Mouse (Mus musculus) liver (tissue): ENCODE measurements at regions not wholly inside any gene's neighbourhood (a gene's known extent, or its start where the extent isn't known, plus 50 kb on each side); places are given as distances from the start of the nearest gene placed in this dataset.

Experiments
- DNase-seq: peaks from one replicate; pipeline ENCODE4 v3.0.0-alpha.2; 2020; ENCODE audit warnings: mixed read lengths

- DNase-seq: no peak
Observed at GRCm38 (mm10) chr9:61489147-61489546, 117.0 kb downstream of the Tle3 start.

GRCm38 (mm10) chr9:61487824-61488223 lies 115.7 kb downstream of the Tle3 start:
- DNase-seq: no peak

DNA sequence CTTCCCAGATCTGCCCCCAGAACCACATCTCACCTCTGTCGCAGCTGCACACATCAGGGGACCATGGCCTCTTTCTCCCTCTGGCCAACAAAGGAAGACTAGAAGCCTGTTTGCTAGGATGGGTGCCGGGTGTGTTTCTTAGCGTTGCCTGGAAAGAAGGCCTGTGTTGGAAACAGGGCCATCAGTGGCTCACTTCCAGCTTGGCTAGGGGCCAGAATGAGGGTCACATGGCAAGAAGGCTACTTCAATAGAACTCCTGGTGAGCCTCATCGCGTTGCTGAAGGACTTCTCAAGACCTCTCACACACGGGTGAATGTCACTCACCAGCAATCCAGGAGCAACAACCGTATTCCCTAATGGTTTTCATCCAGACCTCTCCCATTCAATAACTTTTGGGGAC lies 115.0 kb downstream of the Tle3 start:
- no peak for DNase-seq

DNA sequence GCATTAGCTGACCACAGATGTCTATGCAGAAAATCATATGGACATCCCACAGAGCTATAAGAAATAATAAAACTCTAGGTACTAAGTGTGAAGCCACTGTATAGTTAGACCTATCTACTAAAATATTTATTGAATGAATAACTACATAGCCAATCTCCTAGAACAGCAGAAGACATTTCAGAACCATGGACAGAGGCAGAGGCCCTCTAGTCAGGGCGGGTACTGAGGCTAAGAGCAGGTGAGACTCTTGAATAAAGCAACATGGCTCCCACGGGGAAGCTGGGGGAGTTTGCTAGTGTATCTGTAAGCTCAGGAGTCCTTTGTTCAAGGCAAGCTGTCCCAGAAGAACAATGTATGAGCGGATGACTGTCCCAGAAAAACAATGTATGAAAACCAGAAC lies 112.2 kb downstream of the Tle3 start:
- peak; percentile 28 for DNase-seq

GRCm38 (mm10) chr9:61479626-61480025 lies 107.5 kb downstream of the Tle3 start:
- DNase-seq: no peak

GRCm38 (mm10) chr9:61478862-61479261 lies 106.7 kb downstream of the Tle3 start:
- no peak for DNase-seq

DNA sequence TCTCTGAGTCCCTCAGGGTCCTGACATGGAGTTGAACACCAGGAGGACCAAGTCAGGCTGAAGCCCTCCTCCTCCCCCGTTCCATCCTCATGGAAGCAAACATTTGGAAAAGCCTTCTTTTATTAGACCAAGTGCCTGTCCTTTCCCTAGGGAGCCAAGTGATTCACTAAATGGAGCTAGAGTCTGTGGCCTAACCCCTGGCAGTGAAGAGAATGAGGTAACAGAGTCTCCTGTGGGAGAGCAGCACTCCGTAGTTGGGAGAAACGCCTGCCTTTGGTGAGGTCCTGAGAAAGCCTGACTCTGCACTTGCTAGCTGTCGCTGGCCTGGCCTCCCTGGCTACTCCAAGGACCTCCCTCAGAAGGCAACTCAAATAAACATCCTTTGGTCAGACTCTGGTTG lies 104.2 kb downstream of the Tle3 start:
- DNase-seq: no peak

DNA sequence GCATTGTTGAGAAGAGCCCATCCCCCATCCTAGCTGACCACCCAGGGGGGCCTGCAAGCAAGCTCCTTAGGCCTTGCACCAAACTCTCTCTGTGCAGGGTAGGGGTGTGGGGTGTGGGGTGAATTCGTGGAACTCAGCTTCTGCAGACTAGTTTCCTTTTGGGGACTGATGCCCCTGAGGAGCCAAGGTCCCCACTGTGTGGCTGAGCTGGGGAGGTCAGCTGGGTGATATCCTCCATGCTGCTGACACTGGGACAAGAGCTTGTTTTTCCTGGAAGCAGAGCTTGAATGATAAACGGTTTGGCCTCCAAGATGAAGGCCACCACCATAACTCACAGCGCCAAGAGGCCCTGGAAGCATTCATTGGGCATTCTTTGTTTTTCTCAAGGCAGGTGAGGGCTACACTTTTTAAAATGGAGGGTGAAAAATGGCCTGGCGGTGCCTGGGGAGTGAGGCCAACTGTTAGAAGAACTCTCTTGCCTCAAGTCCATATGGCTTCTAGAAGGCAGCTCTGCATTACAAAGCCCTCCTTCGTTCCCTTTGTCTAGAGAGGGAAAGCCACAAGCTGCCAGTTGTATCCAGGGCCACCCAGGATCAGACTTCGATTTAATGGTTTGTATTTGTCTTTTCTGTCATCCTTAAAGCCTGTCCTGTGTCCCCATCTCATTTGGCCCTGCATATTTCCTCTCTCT lies 98.8 kb downstream of the Tle3 start:
- DNase-seq: no peak

- DNase-seq: no peak
Observed at GRCm38 (mm10) chr9:61468897-61469509, 96.8 kb downstream of the Tle3 start.

GRCm38 (mm10) chr9:61468368-61468848 lies 96.2 kb downstream of the Tle3 start:
- DNase-seq: peak; percentile 17
